Mouse (Mus musculus) ES-Bruce4 (cell line): ENCODE measurements around the gene Hs2st1.

ENCODE experiments used
- EP300 ChIP-seq: IDR thresholded peaks from 2 replicates; pipeline ENCODE4 v1.6.1; 2011; ENCODE audit warnings: low read depth, low read length; ENCODE audit not compliant: insufficient read depth
- POLR2A ChIP-seq: IDR thresholded peaks from one replicate; pipeline ENCODE4 v1.8.1; 2011; ENCODE audit warnings: low read length; ENCODE audit not compliant: insufficient read depth

DNA sequence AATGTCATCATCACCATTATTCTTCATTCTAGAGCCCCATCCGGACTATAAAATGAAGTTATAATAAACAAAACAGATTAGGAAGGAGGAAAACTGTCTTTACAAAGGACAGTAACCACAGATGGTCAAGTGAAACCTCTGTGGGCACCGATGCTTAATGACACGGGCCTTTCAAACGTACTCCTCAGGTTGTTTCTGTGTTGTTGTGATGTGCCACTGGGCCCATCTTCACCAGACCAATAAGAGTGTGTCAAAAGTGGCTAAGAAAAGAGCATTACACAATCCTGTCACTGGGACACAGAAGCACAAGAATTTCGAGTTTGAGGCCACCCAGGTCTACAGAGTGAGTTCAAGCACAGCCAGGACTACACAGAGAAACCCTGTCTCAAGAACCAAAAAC is 95.3 kb downstream of the Hs2st1 start:
- TF ChIP-seq EP300: no peak
- TF ChIP-seq POLR2A: no peak
